Mouse (Mus musculus): ENCODE results near the gene Cuedc2. TPM values are rescaled to one million over a fixed set of nuclear protein-coding genes. Genes with fewer than 3 reads are reported as not detected.
A peak's percentile ranks its signal among the peaks of the same experiment; 100 is the strongest.

The Cuedc2 gene
- polyA plus RNA-seq, 1 experiment from 2014 or later = 198 TPM

DNA sequence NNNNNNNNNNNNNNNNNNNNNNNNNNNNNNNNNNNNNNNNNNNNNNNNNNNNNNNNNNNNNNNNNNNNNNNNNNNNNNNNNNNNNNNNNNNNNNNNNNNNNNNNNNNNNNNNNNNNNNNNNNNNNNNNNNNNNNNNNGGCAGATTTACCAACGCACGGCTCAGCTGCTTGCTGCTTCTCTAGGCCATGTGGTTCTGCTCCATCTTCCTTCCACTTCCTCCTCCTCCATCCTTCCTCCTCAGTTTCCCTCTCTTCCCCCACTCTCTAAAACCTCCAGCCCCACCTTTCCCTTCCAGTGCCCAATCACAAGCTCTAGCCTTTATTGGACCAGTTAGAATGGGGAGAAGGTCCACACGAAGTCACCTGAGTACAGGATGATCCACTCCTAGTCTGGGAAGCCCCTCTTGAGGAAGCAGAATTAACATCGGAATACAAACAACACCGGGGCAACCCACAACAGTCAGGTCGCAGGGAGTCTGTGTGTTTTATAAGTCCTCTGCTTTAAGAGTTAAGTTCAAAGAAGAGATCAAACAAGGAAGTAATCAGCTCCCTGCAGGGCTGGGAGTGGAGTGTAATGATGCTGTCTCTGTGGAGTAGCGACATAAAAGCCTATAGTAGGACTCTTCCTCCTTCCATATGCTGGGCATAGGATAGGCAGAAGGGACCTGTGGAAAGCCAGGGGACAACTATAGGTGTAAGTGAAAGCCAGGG lies 6.4 kb upstream of the Cuedc2 start:
- H3K27ac ChIP-seq (ENCODE audit: low read length) = no peak overlapping the region
- H3K4me2 ChIP-seq (replicated peaks; ENCODE audit: low read depth, low read length) = no peak overlapping the region
- H3K4me1 ChIP-seq (ENCODE audit: insufficient read depth, low read length) = peaks cover 12% of the 10 kb centered on the region
- H3K9ac ChIP-seq (replicated peaks; ENCODE audit: low read length) = no peak overlapping the region
- H3K4me3 ChIP-seq (ENCODE audit: low read length) = no peak overlapping the region
- H3K9me3 ChIP-seq (ENCODE audit: low read length) = no peaks in the 10 kb centered on the region
- H3K36me3 ChIP-seq (ENCODE audit: insufficient read depth, low read length) = no peaks in the 10 kb centered on the region
- WGBS = 16% methylated on average over 7 of the region's 7 CpGs
- no peak for ATAC-seq (ENCODE audit: low FRiP score, low TSS enrichment)
- H3K27me3 ChIP-seq (ENCODE audit: insufficient read depth, low read length) = 0 out of 2 replicates have a peak, but pooled peaks cover 2% of the 10 kb centered on the region

GRCm38 (mm10) chr19:46339287-46339971 lies 927 bp upstream of the Cuedc2 start:
- H3K4me2 ChIP-seq (replicated peaks; ENCODE audit: low read depth, low read length) = no peak overlapping the region
- H3K27ac ChIP-seq (ENCODE audit: low read length) = no peak overlapping the region; the same call in 1 of the 2 replicates

DNA sequence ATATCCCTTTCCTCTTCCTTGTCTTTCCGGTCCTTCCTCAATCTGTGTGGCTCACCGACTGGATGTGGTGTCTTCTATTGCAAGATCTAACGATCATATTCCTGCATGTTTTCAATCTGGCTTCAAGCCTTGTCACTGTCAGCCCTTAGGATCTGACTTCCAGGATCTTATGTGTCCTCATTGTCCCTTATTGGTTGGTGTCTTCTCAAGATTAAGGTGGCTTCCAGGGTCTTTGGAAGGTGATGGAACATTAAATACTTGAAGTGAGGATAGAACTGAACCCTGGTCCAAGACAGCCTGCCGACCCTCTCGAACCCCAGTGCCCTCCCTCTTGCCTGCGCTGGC lies 412 bp upstream of the Cuedc2 start:
- Histone ChIP-seq H3K36me3 (ENCODE audit: insufficient read depth, low read length) (no peaks in the 10 kb centered on the region), H3K27me3 (ENCODE audit: insufficient read depth, low read length) (0 out of 2 replicates have a peak, but pooled peaks cover 2% of the 10 kb centered on the region), H3K27ac (ENCODE audit: low read length) (peak overlapping the region; percentile 50), H3K4me2 (replicated peaks; ENCODE audit: low read depth, low read length) (peak overlapping the region; percentile 66), H3K4me1 (ENCODE audit: insufficient read depth, low read length) (peaks cover 14% of the 10 kb centered on the region), H3K4me3 (ENCODE audit: low read length) (peak overlapping the region; percentile 90), H3K9me3 (ENCODE audit: low read length) (no peaks in the 10 kb centered on the region), H3K9ac (replicated peaks; ENCODE audit: low read length) (peak overlapping the region; percentile 67)
- ATAC-seq (ENCODE audit: low FRiP score, low TSS enrichment) = peak; percentile 29
- WGBS = 49% methylated on average over 6 of the region's 6 CpGs

More at GRCm38 (mm10) chr19:46339287-46339971, 927 bp upstream of the Cuedc2 start:
- peak overlapping the region; percentile 90; the same call in 1 of the 2 replicates for H3K4me3 ChIP-seq (ENCODE audit: low read length)
- H3K36me3 ChIP-seq (ENCODE audit: insufficient read depth, low read length) = no peaks in the 10 kb centered on the region
- no peak for ATAC-seq (ENCODE audit: low FRiP score, low TSS enrichment)
- no peaks in the 10 kb centered on the region for H3K9me3 ChIP-seq (ENCODE audit: low read length)
- H3K27me3 ChIP-seq (ENCODE audit: insufficient read depth, low read length) = 0 out of 2 replicates have a peak, but pooled peaks cover 2% of the 10 kb centered on the region
- WGBS = 72% methylated on average over 7 of the region's 7 CpGs
- peaks cover 14% of the 10 kb centered on the region for H3K4me1 ChIP-seq (ENCODE audit: insufficient read depth, low read length)
- H3K9ac ChIP-seq (replicated peaks; ENCODE audit: low read length) = peak overlapping the region; percentile 67; the same call in 1 of the 2 replicates

DNA sequence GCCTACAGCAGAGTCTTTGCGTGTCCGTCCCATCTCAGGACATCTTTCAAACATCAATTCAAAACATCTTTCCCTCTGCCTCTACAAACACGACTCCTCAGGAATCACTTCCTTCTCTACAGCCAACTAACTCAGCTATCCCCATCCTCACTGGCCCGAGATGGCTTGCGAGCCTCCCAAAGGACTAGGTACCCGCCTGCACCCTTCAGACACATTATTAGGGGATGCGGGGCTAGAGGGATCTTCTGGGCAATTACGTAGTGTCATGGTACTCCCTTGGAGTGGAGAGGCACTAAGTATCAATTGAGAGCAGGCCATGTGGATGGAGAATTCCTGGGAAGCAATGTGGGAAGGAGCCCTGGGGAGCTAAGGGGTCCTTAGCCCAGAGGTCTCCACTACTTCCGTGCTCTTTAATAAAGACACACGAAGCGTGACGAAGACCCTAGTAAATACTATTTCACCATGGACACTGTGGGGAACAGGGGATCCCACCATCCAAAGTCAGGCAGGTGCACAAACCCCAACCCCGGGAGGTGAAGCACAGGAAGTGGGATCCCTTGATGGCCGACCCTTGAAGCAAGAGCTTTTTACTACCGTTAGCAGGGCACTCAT lies 677 bp downstream of the Cuedc2 start:
- WGBS = 32% methylated on average over 15 of the region's 15 CpGs
- Histone ChIP-seq H3K9me3 (ENCODE audit: low read length) (no peaks in the 10 kb centered on the region), H3K4me1 (ENCODE audit: insufficient read depth, low read length) (peaks cover 14% of the 10 kb centered on the region), H3K4me3 (ENCODE audit: low read length) (peak overlapping the region; percentile 90), H3K27me3 (ENCODE audit: insufficient read depth, low read length) (no peaks in the 10 kb centered on the region), H3K9ac (replicated peaks; ENCODE audit: low read length) (peak overlapping the region; percentile 87), H3K36me3 (ENCODE audit: insufficient read depth, low read length) (no peaks in the 10 kb centered on the region), H3K4me2 (replicated peaks; ENCODE audit: low read depth, low read length) (peak overlapping the region; percentile 66), H3K27ac (ENCODE audit: low read length) (0 out of 2 replicates have a peak overlapping the region, but pooled peaks have one; percentile 45)
- 0 out of 2 replicates have a peak, but pooled peaks have one; percentile 2 for ATAC-seq (ENCODE audit: low FRiP score, low TSS enrichment)

DNA sequence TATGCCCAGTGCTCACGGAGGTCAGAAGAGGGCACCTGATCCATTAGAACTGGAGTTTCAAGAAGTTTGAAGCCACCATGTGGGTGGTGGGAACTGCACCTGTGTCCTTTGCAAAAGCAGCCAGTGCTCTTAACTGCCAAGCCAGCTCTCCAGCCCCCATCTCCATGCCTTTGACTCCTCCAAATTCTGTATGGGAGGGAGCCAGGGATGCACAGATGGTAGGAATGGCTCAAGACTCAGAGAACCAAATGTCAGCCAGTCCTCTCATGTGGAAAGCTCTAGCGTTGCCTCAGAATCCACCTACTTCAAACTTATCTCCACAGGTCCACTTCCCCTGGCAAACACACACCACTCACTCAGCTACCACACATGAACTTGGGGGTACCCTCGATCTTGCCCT lies 4.6 kb downstream of the Cuedc2 start:
- ATAC-seq (ENCODE audit: low FRiP score, low TSS enrichment) = no peak
- Histone ChIP-seq H3K36me3 (ENCODE audit: insufficient read depth, low read length) (peaks cover 15% of the 10 kb centered on the region), H3K4me3 (ENCODE audit: low read length) (no peak overlapping the region), H3K27ac (ENCODE audit: low read length) (no peak overlapping the region), H3K9ac (replicated peaks; ENCODE audit: low read length) (no peak overlapping the region), H3K4me2 (replicated peaks; ENCODE audit: low read depth, low read length) (no peak overlapping the region), H3K9me3 (ENCODE audit: low read length) (no peaks in the 10 kb centered on the region), H3K4me1 (ENCODE audit: insufficient read depth, low read length) (peaks cover 20% of the 10 kb centered on the region), H3K27me3 (ENCODE audit: insufficient read depth, low read length) (no peaks in the 10 kb centered on the region)
- 83% methylated on average over 3 of the region's 3 CpGs for WGBS

DNA sequence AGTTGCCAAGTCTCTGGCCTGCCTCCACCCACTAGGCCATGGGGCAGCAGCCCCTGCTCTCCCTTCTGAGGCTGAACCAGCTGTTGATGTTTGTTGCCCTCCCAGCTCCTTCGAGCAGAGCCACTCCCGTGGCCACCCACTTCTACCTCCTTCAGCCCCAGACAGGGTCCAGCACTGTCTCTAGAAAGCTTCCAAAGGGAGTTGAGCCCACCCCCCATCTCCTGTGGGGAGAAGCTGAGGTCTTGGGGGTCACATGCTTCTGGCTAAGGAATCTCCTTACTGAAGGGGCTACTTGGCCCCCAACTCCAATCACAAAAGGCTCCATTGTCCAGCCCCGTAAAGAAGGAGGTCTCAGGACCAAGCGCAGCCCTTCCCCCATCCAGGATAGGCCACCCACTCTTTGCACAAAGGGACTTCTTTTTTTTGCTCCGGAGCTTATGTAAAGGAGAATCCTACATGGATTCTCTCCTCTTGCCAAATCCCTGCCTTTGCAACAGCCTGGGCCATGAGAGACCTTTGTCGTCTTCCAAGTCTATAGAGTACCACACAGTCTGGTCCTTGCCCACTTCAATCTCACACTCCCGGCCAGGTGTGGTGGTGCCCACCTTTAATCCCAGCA lies 5.7 kb downstream of the Cuedc2 start:
- Histone ChIP-seq H3K27me3 (ENCODE audit: insufficient read depth, low read length) (no peaks in the 10 kb centered on the region), H3K9me3 (ENCODE audit: low read length) (no peaks in the 10 kb centered on the region), H3K4me2 (replicated peaks; ENCODE audit: low read depth, low read length) (no peak overlapping the region), H3K4me1 (ENCODE audit: insufficient read depth, low read length) (peaks cover 20% of the 10 kb centered on the region), H3K27ac (ENCODE audit: low read length) (no peak overlapping the region), H3K9ac (replicated peaks; ENCODE audit: low read length) (no peak overlapping the region), H3K4me3 (ENCODE audit: low read length) (no peak overlapping the region), H3K36me3 (ENCODE audit: insufficient read depth, low read length) (peaks cover 15% of the 10 kb centered on the region)
- ATAC-seq (ENCODE audit: low FRiP score, low TSS enrichment) = no peak
- WGBS = 75% methylated on average over 7 of the region's 7 CpGs

- 86% methylated on average over 3 of the region's 3 CpGs for WGBS
- H3K4me3 ChIP-seq (ENCODE audit: low read length) = no peak overlapping the region
- H3K27me3 ChIP-seq (ENCODE audit: insufficient read depth, low read length) = peaks cover 7% of the 10 kb centered on the region
- H3K4me1 ChIP-seq (ENCODE audit: insufficient read depth, low read length) = peaks cover 20% of the 10 kb centered on the region
- no peak overlapping the region for H3K9ac ChIP-seq (replicated peaks; ENCODE audit: low read length)
- H3K9me3 ChIP-seq (ENCODE audit: low read length) = no peaks in the 10 kb centered on the region
- peaks cover 15% of the 10 kb centered on the region for H3K36me3 ChIP-seq (ENCODE audit: insufficient read depth, low read length)
- no peak overlapping the region for H3K27ac ChIP-seq (ENCODE audit: low read length)
- ATAC-seq (ENCODE audit: low FRiP score, low TSS enrichment) = no peak
- H3K4me2 ChIP-seq (replicated peaks; ENCODE audit: low read depth, low read length) = no peak overlapping the region
Observed at GRCm38 (mm10) chr19:46331936-46332335, 6.6 kb downstream of the Cuedc2 start.

DNA sequence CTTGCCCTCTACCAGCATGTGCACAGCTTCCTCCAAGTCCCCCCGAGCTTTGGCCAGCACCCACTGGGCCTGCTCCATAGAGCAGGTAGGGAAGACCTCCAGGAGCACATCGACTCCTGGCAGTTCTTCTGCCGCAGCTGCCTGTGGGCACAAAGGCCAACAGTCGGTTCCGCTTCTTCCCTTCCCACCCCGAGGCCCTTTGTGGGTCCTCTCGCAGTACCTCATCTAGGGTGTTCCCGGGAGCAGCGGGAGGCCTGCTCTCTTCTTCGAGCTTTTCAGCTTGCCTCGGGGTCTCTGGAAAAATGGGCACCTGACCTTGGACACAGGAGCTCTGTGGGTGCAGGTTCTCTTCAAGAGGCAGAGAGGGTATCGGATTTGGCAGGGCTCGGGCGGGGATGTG lies 7.2 kb downstream of the Cuedc2 start:
- peaks cover 13% of the 10 kb centered on the region for H3K27me3 ChIP-seq (ENCODE audit: insufficient read depth, low read length)
- H3K27ac ChIP-seq (ENCODE audit: low read length) = no peak overlapping the region
- no peak overlapping the region for H3K4me2 ChIP-seq (replicated peaks; ENCODE audit: low read depth, low read length)
- WGBS = 88% methylated on average over 14 of the region's 14 CpGs
- ATAC-seq (ENCODE audit: low FRiP score, low TSS enrichment) = no peak
- peaks cover 25% of the 10 kb centered on the region for H3K4me1 ChIP-seq (ENCODE audit: insufficient read depth, low read length)
- no peak overlapping the region for H3K4me3 ChIP-seq (ENCODE audit: low read length)
- H3K9ac ChIP-seq (replicated peaks; ENCODE audit: low read length) = no peak overlapping the region
- H3K36me3 ChIP-seq (ENCODE audit: insufficient read depth, low read length) = peaks cover 15% of the 10 kb centered on the region
- H3K9me3 ChIP-seq (ENCODE audit: low read length) = no peaks in the 10 kb centered on the region

- H3K4me1 ChIP-seq (ENCODE audit: insufficient read depth, low read length) = peaks cover 25% of the 10 kb centered on the region
- ATAC-seq (ENCODE audit: low FRiP score, low TSS enrichment) = no peak
- WGBS = 90% methylated on average over 12 of the region's 12 CpGs
- no peak overlapping the region for H3K4me2 ChIP-seq (replicated peaks; ENCODE audit: low read depth, low read length)
- H3K36me3 ChIP-seq (ENCODE audit: insufficient read depth, low read length) = peaks cover 15% of the 10 kb centered on the region
- H3K9ac ChIP-seq (replicated peaks; ENCODE audit: low read length) = no peak overlapping the region
- no peaks in the 10 kb centered on the region for H3K9me3 ChIP-seq (ENCODE audit: low read length)
- H3K27me3 ChIP-seq (ENCODE audit: insufficient read depth, low read length) = peaks cover 19% of the 10 kb centered on the region
- H3K4me3 ChIP-seq (ENCODE audit: low read length) = no peak overlapping the region
- no peak overlapping the region for H3K27ac ChIP-seq (ENCODE audit: low read length)
Observed at GRCm38 (mm10) chr19:46330696-46331095, 7.8 kb downstream of the Cuedc2 start.

Measured in kidney, embryonic 16.5 days (tissue).